Mouse (Mus musculus) fibroblast of lung, adult 2 months (primary cell): ENCODE results near the gene Hsd17b7.

ENCODE experiments used
- DNase-seq: peaks from one replicate; pipeline ENCODE4 v3.0.0-alpha.2; 2011; ENCODE audit warnings: low read depth

The Hsd17b7 gene

DNA sequence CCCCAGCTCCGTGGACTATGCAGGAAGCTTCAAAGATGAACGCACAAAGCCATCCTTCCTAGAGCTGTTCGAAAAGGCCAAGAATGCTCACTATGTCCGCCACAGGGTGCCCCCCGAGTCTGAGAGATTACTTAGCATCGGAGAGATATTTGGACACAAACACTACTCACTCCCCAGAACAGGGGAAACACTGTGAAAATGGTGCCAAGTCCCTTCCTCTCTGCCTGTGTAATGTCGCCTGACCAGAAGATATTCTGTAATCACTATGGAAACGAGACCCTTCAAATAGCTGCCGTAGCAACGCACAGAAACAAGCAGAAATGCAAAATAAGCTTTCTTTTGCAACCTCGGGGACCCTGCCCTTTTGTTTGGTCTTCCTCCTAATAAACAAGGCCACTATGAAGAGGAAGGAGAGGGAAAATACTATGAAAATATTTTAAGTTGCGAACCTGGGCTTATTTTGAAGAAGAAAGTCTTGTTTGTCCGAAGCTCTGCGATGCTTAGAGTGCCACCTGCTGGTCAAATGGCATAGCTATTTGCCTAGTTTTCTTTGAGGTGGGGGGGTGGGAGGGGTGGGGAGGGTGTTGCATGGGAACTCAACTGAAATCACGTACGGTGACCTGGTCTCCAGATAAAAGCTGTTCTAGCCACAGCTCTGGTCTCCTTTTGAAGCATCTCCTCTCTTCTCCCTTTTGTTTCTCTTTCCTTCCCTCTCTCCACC lies 34.9 kb downstream of the Hsd17b7 start:
- DNase-seq = peak; percentile 40

DNA sequence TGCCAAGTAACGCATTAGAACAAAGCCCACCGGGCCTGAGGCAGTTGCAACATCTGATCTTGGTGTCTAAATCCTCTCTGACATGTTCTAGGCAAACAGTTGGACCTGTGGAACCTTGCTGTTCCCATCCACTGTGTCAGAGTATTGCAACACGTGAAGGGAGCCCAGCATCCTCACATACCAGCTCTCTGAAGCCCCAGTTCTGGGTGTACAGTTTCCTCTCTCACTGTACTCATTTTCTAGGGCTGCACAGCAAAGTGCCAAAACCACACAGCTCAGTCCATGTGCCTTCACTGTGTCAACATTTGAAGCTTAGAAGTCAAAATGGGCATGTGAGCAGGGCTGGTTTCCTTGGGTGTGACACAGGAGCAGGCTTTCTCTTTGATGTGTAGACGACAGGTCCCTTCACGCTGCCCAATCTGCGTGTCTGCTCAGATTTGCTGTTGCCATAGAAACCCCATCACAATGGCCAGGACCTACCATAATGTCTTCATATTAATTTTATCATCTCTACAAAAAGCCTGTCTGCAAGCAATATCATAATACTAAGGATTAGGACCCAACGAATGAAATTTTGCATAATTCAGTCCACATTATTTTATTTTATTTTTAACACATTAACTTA lies 36.8 kb downstream of the Hsd17b7 start:
- DNase-seq = no peak

DNA sequence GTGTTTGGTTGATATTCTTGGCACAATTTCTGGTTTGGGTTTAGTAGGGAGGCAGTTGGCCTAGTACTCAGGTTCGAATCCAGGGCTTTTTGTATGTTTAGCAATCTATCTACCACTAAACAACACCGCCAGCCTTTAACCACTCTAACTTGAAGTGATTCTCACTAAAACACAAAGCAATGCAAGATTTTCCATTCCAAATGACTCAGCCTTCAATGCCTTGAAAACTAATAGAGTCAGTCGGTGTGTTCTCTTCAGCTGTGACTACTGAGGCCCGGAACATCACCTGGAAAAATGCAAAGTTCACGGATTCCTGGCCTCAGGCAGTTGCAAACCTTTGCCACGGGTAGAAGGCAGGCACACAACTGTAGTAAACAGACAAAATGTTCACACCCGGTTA lies 37.3 kb downstream of the Hsd17b7 start:
- DNase-seq = no peak

DNA sequence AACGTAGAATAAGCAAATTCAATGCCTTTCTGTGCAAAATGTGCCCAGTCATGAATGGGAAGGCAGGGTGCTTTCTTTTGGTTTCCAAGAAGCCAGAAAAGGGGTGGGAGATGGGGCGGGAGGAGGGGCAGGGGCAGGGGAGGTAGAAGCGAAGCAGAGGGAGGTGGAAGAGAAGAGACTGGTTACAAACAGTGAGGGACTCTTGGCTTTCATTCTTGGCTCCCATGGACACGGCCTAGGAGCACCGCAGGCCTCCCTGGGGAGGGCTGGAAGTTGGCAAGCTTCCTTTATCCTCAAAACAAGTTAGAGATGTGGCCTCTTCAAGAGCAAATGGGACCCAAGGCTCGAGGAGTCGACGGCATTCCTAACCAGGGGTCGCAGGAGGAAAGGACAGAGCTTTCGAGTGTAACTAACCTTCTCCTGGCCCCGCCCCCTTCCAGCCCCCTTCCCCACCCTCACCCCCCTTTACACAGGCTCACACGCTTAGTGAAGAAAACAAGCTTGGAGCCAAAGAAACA lies 40.5 kb downstream of the Hsd17b7 start, which contains the start of gene Ccdc190:
Gene Ccdc190, plus strand, starts transcription at position 195 of the 518 bp plus-strand sequence.
- DNase-seq = no peak

DNA sequence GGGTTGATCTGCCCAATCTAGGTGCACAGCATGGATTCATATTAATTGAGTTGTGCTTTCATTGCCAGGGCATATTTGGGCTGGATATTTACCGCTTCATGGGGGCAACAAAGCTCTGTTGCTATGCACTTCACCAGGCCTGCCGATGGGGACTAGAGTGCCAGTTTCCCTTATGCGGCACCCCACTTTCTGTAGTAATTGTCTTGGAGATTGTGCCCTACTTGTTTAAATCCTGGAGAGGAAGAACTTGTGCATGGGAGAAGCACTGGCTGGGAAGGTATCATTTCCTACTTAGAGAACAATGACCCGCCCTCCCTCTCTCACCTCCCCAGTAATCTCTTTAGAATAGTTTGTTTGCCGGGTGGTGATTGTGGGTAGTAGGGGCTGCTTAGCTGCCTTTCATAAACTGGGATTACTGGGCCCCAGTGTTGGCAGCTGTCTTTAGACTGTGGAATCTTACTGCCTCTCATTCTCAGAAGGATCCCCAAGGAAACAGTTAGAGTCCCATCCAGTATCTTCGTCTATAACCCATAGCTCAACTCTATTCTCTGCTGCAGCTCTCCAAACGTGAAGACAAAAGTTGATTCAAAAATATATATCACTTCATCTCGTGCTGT lies 41.2 kb downstream of the Hsd17b7 start:
- no peak for DNase-seq

DNA sequence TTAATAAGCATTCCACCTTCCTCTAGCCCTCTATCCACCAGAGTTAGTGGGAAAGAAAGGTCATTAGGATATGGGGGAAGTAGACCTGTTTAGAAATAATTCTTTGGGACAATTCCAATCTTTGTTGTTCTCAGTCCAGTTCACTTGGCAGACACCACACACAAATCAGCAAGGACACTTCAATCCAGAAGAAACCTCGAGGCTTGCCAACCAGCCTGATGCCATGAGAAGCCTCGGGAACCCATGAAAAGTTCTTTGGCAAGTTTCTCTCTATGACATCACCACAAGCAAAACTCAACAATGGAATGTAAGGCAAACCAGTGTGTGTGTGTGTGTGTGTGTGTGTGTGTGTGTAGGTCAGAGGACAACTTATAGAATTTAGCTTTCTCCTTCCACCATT lies 44.5 kb downstream of the Hsd17b7 start:
- no peak for DNase-seq

DNA sequence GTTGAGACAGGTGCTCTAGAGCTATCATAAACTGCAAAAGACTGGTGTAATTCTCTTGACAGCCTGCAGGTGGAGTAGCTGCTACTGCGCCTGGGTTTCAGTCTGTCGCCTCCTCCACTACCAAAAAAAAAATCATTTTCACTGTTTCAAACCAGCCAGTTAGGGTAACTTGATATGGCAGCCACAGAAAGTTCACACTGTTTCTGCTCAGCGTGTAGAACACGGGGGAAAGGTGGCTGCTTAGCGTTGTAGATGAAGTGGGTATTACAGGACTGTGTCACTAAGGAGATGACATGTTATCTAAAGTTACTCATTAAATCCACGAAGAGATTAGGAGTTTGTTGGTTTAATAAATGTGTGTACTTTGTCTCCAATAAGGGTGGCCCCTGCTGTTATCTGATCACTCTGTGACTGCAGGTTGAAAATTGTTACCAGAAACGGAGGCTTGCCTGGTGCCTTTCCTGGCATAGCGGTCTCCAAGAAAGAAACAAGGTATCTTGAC lies 47.3 kb downstream of the Hsd17b7 start:
- no peak for DNase-seq

DNA sequence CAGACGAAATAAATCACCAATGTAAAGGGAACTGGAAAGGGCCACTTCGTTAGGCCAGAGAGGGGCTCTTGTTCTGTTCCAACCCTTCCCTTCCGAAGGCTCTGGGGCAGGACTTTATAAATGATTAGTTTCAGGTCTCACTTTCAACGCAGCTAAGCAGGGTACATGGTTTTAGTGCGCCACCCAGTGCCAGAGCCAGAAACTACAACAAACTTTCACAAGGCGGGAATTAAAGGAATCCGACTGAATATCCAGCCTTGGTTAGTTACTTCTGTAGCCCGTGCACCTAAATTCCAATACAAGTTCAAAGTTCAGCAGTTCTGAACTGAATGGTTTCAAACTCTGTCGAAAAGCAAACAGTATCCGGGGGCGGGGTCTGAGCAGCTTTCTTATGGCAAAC lies 49.8 kb downstream of the Hsd17b7 start:
- DNase-seq = peak; percentile 46

DNA sequence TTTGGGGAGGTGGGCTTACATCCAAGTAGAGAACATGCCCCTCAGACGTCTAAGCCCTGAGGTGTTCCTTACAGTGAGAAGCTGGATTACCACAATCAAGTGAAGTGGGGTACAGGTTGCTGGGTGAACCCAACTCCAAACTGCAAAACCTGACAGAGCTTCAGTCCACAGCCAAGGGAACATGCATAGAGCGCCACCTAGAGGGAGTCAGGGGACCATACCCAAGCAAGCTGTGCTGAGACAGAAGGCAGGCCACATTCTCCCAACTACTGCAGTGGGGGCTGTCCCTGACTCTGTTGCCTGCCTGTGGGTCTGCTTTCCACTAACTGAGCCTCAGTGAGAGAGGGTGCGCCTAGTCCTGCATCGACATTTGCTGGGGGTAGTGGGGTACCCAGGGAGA lies 51.0 kb downstream of the Hsd17b7 start:
- no peak for DNase-seq

DNA sequence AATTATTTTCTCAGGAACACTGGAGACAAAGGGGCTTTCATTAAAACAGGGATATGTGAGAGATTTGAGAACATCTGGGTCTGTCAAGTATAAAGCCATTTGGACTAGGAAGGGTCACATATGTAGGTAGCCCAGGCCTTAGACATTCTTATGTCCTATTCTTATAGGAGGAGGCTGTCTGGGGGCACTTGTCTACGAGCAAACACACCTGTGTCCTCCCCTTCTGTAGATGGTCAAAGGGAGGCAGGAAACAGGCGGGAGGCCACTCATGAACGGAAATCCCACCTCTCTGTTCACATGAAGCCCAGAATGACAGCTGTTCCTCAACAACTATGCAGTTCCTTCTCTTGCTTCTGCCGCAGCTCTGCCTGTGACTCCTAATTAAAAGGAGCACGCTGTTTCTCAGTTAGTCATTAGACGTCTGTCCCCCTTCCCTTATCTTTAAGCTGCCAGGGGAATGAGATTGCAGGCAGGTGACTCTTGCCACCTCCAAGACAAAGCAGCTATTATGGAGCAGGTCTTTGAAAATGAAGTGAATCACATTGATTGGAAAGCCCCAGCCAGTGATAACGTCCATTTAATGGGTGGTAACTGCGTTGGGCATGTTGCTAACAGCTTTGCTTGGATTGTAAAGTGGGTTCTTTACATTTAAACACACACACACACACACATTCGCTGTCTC lies 51.8 kb downstream of the Hsd17b7 start:
- no peak for DNase-seq

DNA sequence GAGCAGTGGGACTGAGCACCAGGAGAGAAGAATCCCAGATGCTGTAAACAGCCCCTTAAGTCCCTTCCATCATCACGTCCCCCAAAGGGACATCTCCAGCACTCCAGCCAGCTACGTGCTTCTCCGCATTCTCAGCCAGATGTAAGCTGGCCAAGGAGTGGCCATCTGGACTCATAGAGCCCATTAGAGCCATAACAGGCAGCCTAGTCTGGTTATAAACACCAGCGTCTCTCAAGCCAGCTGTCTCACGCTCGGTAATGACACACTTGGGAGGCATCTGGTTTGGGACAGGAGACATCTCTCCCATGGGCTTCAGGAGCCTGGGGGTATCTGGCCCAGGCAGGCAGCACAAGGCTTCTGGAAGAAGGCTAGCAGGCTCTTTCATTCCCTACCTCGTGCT lies 52.4 kb downstream of the Hsd17b7 start:
- DNase-seq = no peak

DNA sequence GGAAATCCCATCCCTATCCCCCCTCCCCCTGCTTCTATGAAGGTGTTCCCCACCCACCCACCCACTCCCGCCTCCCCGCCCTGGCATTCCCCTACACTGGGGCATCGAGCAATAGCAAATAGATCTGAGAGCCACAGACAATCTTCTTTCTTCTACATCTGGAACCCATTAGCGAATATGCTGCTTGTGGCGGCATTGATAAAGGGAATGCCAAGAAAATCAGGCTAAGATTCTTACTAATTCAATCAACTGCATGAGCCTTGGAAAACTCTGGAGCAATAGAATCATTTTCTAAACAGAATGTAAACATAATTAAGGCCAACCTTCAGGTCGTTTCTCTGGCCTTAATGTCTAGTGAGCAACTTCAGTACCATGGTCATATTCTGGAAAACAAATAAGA lies 57.5 kb downstream of the Hsd17b7 start:
- DNase-seq = no peak

DNA sequence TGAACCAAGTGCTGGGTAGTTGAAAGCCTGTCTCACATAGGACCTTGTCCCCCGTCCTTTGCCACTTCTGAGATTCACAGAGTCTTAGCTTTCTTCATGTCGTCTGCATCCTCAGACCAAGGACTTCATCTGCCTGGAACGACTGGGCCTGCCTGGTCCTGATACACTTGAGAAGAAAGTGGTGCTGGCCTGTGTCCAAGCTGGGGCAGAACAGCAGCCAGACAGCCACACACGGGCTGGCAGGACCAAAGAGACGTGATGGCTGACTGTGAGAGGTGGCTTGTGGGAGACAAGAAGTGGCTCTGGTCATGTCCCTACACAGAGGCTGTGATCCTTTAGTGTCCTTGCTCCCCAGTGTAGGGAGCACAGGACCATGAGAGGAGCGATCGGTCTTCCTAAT lies 58.3 kb downstream of the Hsd17b7 start:
- no peak for DNase-seq

DNA sequence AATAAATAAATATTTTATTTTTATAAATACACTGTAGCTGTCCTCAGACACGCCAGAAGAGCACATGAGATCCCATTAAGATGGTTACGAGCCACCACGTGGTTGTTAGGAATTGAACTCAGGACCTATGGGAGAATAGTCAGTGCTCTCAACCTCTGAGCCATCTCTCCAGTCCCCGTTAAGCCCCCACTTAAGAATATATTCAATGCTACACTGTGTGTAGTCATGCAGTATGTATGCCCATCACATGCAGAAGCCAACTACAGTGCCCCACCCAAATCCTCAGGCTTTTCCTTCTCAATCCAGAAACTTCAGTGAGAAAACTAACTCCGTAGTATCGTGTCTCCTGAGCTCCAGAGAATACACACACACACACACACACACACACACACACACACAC lies 59.4 kb downstream of the Hsd17b7 start:
- no peak for DNase-seq

DNA sequence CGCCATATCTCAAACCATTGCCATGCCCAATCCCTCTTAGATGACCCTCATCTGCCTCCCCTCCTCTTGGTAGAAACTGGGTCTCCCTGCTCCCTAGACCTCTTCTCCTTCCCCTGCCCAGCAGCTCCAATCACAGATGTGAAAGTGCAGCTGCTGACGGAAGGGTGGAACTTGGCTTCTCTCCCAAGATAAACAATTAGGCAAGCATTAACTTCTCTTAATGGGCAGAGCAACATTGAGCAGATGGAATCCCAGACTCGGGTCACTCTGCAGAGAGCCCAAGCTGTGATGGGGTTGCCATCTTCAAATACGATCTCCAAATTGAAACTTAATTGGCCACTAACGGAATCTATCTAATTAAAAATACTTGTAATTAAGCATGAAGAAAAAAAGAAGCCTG lies 59.9 kb downstream of the Hsd17b7 start:
- no peak for DNase-seq

DNA sequence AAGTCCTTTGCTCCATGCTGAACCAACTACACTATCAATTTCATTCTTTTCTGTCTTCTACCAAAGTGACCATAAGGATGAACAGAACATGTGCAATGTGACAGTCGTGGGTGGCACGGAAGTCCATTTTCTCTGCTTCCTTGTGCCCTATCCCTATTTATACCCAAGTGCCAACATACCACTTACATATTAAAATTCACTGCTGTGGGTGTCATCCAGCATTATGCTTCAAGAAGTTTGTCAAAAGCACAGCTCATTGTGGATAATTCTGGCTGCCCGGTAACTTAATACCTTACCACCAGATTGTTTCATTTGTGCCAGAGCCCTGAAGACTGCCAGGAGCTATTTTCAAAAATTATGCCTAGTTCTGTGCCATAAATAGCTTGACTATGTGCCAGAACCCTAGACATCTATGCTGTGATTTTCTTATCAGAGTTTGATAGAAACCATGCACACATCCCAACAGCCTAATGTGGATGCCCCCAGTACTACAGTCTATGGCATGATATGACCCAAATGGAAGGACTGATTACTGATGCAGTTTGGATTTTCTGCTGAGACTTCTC lies 68.2 kb downstream of the Hsd17b7 start:
- no peak for DNase-seq
